Mouse (Mus musculus): ENCODE data around the gene Dock2.

DNA sequence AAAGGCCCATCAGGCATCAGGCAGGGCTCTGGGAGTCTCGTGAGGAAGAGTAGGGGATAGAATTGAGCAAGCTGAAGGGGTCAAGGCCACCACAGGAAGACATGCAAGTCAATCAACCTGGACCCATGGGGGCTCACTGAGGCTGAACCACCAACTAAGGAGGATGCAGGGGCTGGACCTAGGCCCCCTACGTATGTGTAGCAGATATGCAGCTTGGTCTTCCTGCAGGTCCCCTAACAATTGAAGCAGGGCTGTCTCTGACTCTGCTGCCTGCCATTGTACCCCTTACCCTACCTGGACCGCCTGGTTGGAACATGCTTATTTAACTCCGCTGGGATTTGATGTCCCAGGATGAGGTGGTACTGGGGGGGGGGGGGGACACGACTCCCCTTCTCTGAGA is 49.0 kb upstream of the Dock2 start:
- TF ChIP-seq CTCF (IDR thresholded peaks at IDR 0.05; ENCODE audit: low read depth, low read length) (no peak), EP300 (IDR thresholded peaks at IDR 0.05; ENCODE audit: insufficient read depth, low read depth, low read length) (no peak), POLR2A (IDR thresholded peaks at IDR 0.05; ENCODE audit: insufficient read depth, low read length) (no peak)
